Mouse (Mus musculus) CD4-positive, CD25-positive, alpha-beta regulatory T cell, adult 9 weeks (primary cell): Measurements from ENCODE around the gene Ccdc115. TPM values are rescaled to one million over a fixed set of nuclear protein-coding genes. Genes with fewer than 3 reads are reported as not detected.

Source experiments
- polyA plus RNA-seq: library from polyadenylated mRNA; unstranded; fragments of 100-300 nt; shearing (Covaris generic); gene quantifications from one replicate; pipeline ENCODE4 v1.2.1, GENCODE M21; 2017

The Ccdc115 gene
- 67.0 TPM for polyA plus RNA-seq

DNA sequence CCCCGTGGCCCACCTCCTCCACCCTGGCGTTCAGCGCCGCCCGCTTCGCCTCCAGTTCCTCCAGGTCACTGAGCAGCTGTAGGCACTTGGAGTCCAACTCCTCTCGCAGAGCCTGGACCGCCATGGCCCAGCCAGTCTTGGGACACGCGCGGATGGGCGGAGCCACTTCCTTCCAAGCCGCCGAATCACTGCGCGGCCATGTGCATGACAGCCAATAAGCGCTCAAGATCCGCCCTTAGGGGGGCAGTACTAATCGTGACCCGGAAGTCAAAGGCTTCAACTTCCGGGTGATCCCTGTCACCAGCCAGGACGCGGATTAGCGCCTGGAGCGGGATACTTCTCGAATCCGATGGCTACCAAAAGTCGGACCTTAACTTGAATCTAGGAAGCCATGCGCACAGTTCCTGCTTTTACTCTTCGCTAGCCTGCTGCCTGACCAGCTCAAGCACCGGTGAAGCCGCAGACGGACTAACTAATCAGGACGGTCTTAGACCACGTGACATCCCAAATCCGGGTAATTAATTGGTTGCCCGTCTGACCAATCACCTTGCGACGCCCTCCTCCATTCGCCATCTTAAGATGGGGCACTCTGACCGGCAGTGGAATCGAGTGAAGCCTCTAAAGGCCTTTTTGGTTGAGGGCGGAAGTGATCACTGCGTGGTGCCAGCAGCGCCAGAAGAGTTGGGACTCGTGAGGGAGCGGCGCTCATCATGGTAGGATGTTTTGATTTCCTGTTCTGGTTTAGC, at the start of gene Ccdc115, which contains the start of gene Imp4:
Ccdc115 (minus strand) TSS at position 458 of the 746 bp plus-strand sequence.
Imp4 (plus strand) TSS at position 637 of the 746 bp plus-strand sequence.

DNA sequence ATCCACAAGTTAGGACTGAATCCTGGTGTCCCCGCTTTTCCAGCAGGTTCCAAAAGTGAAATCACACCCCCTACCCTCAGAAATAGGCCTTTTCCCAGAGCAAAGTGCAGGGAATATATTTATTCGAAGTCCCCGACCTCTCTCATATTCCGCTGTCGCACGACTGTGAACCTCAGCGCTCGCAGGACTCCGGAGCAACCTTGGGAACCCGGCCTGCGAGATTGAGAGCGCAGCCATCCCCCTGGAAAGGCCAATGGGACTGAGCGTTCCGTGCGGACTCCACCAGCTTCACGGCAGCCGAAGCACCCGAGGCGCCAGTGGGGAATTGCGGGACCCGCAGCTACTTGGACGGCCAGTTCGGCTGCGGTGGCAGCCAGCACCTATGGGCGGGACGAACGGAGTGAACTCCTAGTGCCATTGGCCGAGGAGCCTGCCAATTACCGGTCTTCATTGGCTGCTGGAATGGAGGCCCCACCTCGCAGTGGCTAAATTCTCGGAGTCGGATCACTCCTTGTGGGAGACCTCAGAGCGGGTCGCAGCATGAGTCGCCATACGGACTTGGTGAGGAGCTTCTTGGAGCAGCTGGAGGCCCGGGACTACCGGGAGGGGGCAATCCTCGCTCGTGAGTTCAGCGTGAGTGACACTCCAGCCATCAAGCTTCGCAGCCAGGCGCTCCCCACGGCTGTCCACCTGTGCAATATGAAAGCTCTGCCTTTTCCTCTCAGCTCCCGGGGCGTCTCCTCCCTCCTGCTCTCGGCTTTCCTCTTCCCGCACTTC, 20.0 kb upstream of the Ccdc115 start, which contains the start of gene Ptpn18:
Ptpn18 (plus strand) TSS at position 479 of the 777 bp plus-strand sequence.

Other genes with a start within 250 kb of the Ccdc115 start
- gene Imp4, start 179 bp upstream of the Ccdc115 start, polyA plus RNA-seq, result 172 TPM
- gene Ptpn18, start 20.1 kb upstream of the Ccdc115 start, polyA plus RNA-seq, result 225 TPM
- gene Prss39, start 58.7 kb upstream of the Ccdc115 start, polyA plus RNA-seq, result not detected
- not detected for gene Cfc1, start 96.0 kb upstream of the Ccdc115 start, polyA plus RNA-seq
- not detected for gene Prss40, start 121.3 kb upstream of the Ccdc115 start, polyA plus RNA-seq
- not detected for gene Amer3, start 140.0 kb upstream of the Ccdc115 start, polyA plus RNA-seq